Mouse (Mus musculus) intestine, embryonic 16.5 days (tissue): ENCODE data around the gene Trappc5. TPM values are rescaled to one million over a fixed set of nuclear protein-coding genes. Genes with fewer than 3 reads are reported as not detected.

Experiments used
- ATAC-seq: fragments of 200-750 bp; cut with Nextera tagmentation; 2 replicates; pipeline ENCODE4 v1.8.0; 2017; ENCODE audit warnings: moderate TSS enrichment, moderate library complexity
- H3K27ac ChIP-seq: fragments of 300-500 bp; sonication (generic); 2 replicates; pipeline ENCODE4 v1.5.1; 2014; ENCODE audit warnings: mild to moderate bottlenecking, low read length
- H3K27me3 ChIP-seq: fragments of 300-500 bp; sonication (generic); replicated peaks from 2 replicates; pipeline ENCODE4 v1.6.1; 2014; ENCODE audit warnings: low read length, control low read depth, mixed read lengths; ENCODE audit not compliant: control insufficient read depth, insufficient read depth
- H3K36me3 ChIP-seq: fragments of 300-500 bp; sonication (generic); 2 replicates; pipeline ENCODE4 v1.6.1; 2014; ENCODE audit warnings: low read length, control low read depth; ENCODE audit not compliant: control insufficient read depth, insufficient read depth
- H3K4me1 ChIP-seq: fragments of 300-500 bp; sonication (generic); 2 replicates; pipeline ENCODE4 v1.6.1; 2014; ENCODE audit warnings: low read length, control low read depth, mixed read lengths; ENCODE audit not compliant: control insufficient read depth, insufficient read depth
- H3K4me2 ChIP-seq: fragments of 300-500 bp; sonication (generic); 2 replicates; pipeline ENCODE4 v1.6.1; 2014; ENCODE audit warnings: low read depth, low read length, control low read depth
- H3K4me3 ChIP-seq: fragments of 300-500 bp; sonication (generic); 2 replicates; pipeline ENCODE4 v1.5.1; 2014; ENCODE audit warnings: mild to moderate bottlenecking, low read length
- H3K9ac ChIP-seq: fragments of 300-500 bp; sonication (generic); 2 replicates; pipeline ENCODE4 v1.6.1; 2014; ENCODE audit warnings: low read depth, low read length
- H3K9me3 ChIP-seq: fragments of 300-500 bp; sonication (generic); 2 replicates; pipeline ENCODE4 v1.6.1; 2016; ENCODE audit warnings: low read length, control low read depth; ENCODE audit not compliant: control insufficient read depth
- WGBS: fragments of 180-500 bp; shearing (Covaris S2); extraction: QIAGEN DNeasy Blood & Tissue Kit; methylation state at CpG from one replicate; pipeline ENCODE4 v1.1.7; 2014; 5-methylcytosine and 5-hydroxymethylcytosine counted together
- polyA plus RNA-seq: library from polyadenylated mRNA; unstranded; fragments of >200 nt; fragmentation: Nextera tagmentation; extraction: Ambion mirVana; gene quantifications from 2 replicates; pipeline ENCODE4 v1.2.1, GENCODE M21; 2015

Trappc5 gene
- polyA plus RNA-seq, 1 experiment from 2014 or later, result 38.8 TPM

- no peaks in the 10 kb centered on the region for H3K4me1 ChIP-seq
- no peak overlapping the region for H3K4me2 ChIP-seq
- no peaks in the 10 kb centered on the region for H3K9me3 ChIP-seq
- no peak overlapping the region for H3K9ac ChIP-seq
- no peaks in the 10 kb centered on the region for H3K36me3 ChIP-seq
- no peak overlapping the region for H3K27ac ChIP-seq
- ATAC-seq, result no peak
- no peaks in the 10 kb centered on the region for H3K27me3 ChIP-seq
- H3K4me3 ChIP-seq, result no peak overlapping the region
- 56% methylated on average over 2 of the region's 2 CpGs for WGBS
Measured at GRCm38 (mm10) chr8:3648268-3648667, 27.8 kb upstream of the Trappc5 start.

GRCm38 (mm10) chr8:3648990-3649389 lies 27.1 kb upstream of the Trappc5 start:
- Histone ChIP-seq H3K4me1 (no peaks in the 10 kb centered on the region), H3K9ac (no peak overlapping the region), H3K36me3 (no peaks in the 10 kb centered on the region), H3K4me3 (no peak overlapping the region), H3K27ac (no peak overlapping the region), H3K9me3 (no peaks in the 10 kb centered on the region), H3K27me3 (no peaks in the 10 kb centered on the region), H3K4me2 (no peak overlapping the region; the same call in 1 of the 2 replicates)
- no peak for ATAC-seq
- 45% methylated on average over 1 of the region's 1 CpGs for WGBS

GRCm38 (mm10) chr8:3652845-3653244 lies 23.3 kb upstream of the Trappc5 start:
- H3K27me3 ChIP-seq, result no peaks in the 10 kb centered on the region
- H3K4me1 ChIP-seq, result no peaks in the 10 kb centered on the region
- H3K9me3 ChIP-seq, result no peaks in the 10 kb centered on the region
- no peak overlapping the region for H3K27ac ChIP-seq
- H3K9ac ChIP-seq, result no peak overlapping the region
- H3K36me3 ChIP-seq, result no peaks in the 10 kb centered on the region
- no peak overlapping the region for H3K4me2 ChIP-seq
- no peak for ATAC-seq
- H3K4me3 ChIP-seq, result no peak overlapping the region
- 74% methylated on average over 3 of the region's 3 CpGs for WGBS

- Histone ChIP-seq H3K36me3 (no peaks in the 10 kb centered on the region), H3K4me3 (no peak overlapping the region), H3K9ac (no peak overlapping the region), H3K4me2 (no peak overlapping the region), H3K27me3 (no peaks in the 10 kb centered on the region), H3K9me3 (no peaks in the 10 kb centered on the region), H3K27ac (no peak overlapping the region), H3K4me1 (no peaks in the 10 kb centered on the region)
- no peak for ATAC-seq
- 66% methylated on average over 11 of the region's 11 CpGs for WGBS
Measured at GRCm38 (mm10) chr8:3654726-3655508, 21.2 kb upstream of the Trappc5 start.

GRCm38 (mm10) chr8:3655526-3655925 lies 20.6 kb upstream of the Trappc5 start, which contains the start of gene Retn:
Retn (plus strand) TSS chr8:3655770.
- H3K27ac ChIP-seq, result no peak within 1 kb of the TSS
- H3K27me3 ChIP-seq, result no peaks in the 10 kb centered on the region
- H3K4me3 ChIP-seq, result no peak within 1 kb of the TSS
- H3K4me1 ChIP-seq, result no peaks in the 10 kb centered on the region
- no peaks in the 10 kb centered on the region for H3K9me3 ChIP-seq
- H3K36me3 ChIP-seq, result no peaks in the 10 kb centered on the region
- WGBS, result 59% methylated on average over 3 of the region's 3 CpGs
- no peak within 1 kb of the TSS for H3K4me2 ChIP-seq
- ATAC-seq, result no peak
- H3K9ac ChIP-seq, result no peak within 1 kb of the TSS

- no peaks in the 10 kb centered on the region for H3K27me3 ChIP-seq
- WGBS, result 31% methylated on average over 7 of the region's 7 CpGs
- ATAC-seq, result no peak
Measured at GRCm38 (mm10) chr8:3656725-3657381, 19.2 kb upstream of the Trappc5 start.

GRCm38 (mm10) chr8:3660889-3661288 lies 15.2 kb upstream of the Trappc5 start:
- Histone ChIP-seq H3K36me3 (no peaks in the 10 kb centered on the region), H3K9me3 (no peaks in the 10 kb centered on the region), H3K4me2 (no peak overlapping the region), H3K4me3 (no peak overlapping the region), H3K9ac (no peak overlapping the region), H3K27ac (no peak overlapping the region), H3K27me3 (no peaks in the 10 kb centered on the region), H3K4me1 (no peaks in the 10 kb centered on the region)
- WGBS, result 75% methylated on average over 8 of the region's 8 CpGs
- no peak for ATAC-seq

More at GRCm38 (mm10) chr8:3656725-3657381, 19.2 kb upstream of the Trappc5 start:
- Histone ChIP-seq H3K4me3 (no peak overlapping the region), H3K4me1 (no peaks in the 10 kb centered on the region), H3K36me3 (no peaks in the 10 kb centered on the region), H3K9ac (no peak overlapping the region), H3K27ac (no peak overlapping the region), H3K9me3 (no peaks in the 10 kb centered on the region), H3K4me2 (no peak overlapping the region)

- Histone ChIP-seq H3K4me2 (no peak overlapping the region), H3K4me3 (no peak overlapping the region), H3K4me1 (no peaks in the 10 kb centered on the region), H3K36me3 (no peaks in the 10 kb centered on the region), H3K9me3 (no peaks in the 10 kb centered on the region), H3K9ac (no peak overlapping the region), H3K27ac (no peak overlapping the region), H3K27me3 (no peaks in the 10 kb centered on the region)
- 55% methylated on average over 5 of the region's 5 CpGs for WGBS
- ATAC-seq, result no peak
Measured at GRCm38 (mm10) chr8:3664405-3664804, 11.7 kb upstream of the Trappc5 start.

- no peaks in the 10 kb centered on the region for H3K9me3 ChIP-seq
- no peaks in the 10 kb centered on the region for H3K36me3 ChIP-seq
- no peak within 1 kb of the TSS for H3K27ac ChIP-seq
- H3K4me3 ChIP-seq, result no peak within 1 kb of the TSS
- ATAC-seq, result no peak
- H3K27me3 ChIP-seq, result no peaks in the 10 kb centered on the region
- H3K4me2 ChIP-seq, result no peak within 1 kb of the TSS
- no peak within 1 kb of the TSS for H3K9ac ChIP-seq
- H3K4me1 ChIP-seq, result no peaks in the 10 kb centered on the region
- WGBS, result 74% methylated on average over 6 of the region's 6 CpGs
Measured at GRCm38 (mm10) chr8:3665507-3665906, 10.6 kb upstream of the Trappc5 start, which contains the start of gene Mcemp1. Mcemp1 (plus strand) TSS chr8:3665754.
